Mouse (Mus musculus) limb, embryonic 12.5 days (tissue): ENCODE data around the gene Egln1. TPM values are rescaled to one million over a fixed set of nuclear protein-coding genes. Genes with fewer than 3 reads are reported as not detected.
A peak's percentile ranks its signal among the peaks of the same experiment; 100 is the strongest.

Experiments used
- ATAC-seq: fragments of 200-750 bp; cut with Nextera tagmentation; 2 replicates; pipeline ENCODE4 v1.8.0; 2017; ENCODE audit warnings: low read depth, moderate TSS enrichment; ENCODE audit not compliant: insufficient number of reproducible peaks, insufficient read depth, low FRiP score, low TSS enrichment
- H3K27ac ChIP-seq: fragments of 300-500 bp; sonication (generic); 2 replicates; pipeline ENCODE4 v1.5.1; 2016; ENCODE audit warnings: mild to moderate bottlenecking, moderate library complexity
- H3K27me3 ChIP-seq: fragments of 300-500 bp; sonication (generic); 2 replicates; pipeline ENCODE4 v1.6.1; 2016; ENCODE audit warnings: mild to moderate bottlenecking, moderate library complexity
- H3K36me3 ChIP-seq: fragments of 300-500 bp; sonication (generic); 2 replicates; pipeline ENCODE4 v1.6.1; 2016; ENCODE audit warnings: mild to moderate bottlenecking, moderate library complexity
- H3K4me1 ChIP-seq: fragments of 300-500 bp; sonication (generic); replicated peaks from 2 replicates; pipeline ENCODE4 v1.6.1; 2016
- H3K4me2 ChIP-seq: fragments of 300-500 bp; sonication (generic); 2 replicates; pipeline ENCODE4 v1.6.1; 2016; ENCODE audit warnings: mild to moderate bottlenecking, moderate library complexity
- H3K4me3 ChIP-seq: fragments of 300-500 bp; sonication (generic); replicated peaks from 2 replicates; pipeline ENCODE4 v1.5.1; 2016; ENCODE audit warnings: mild to moderate bottlenecking
- H3K9ac ChIP-seq: fragments of 300-500 bp; sonication (generic); replicated peaks from 2 replicates; pipeline ENCODE4 v1.6.1; 2016; ENCODE audit warnings: mild to moderate bottlenecking, moderate library complexity
- H3K9me3 ChIP-seq: fragments of 300-500 bp; sonication (generic); 2 replicates; pipeline ENCODE4 v1.6.1; 2016; ENCODE audit warnings: mild to moderate bottlenecking, moderate library complexity
- WGBS: fragments of 180-500 bp; shearing (Covaris S2); methylation state at CpG from one replicate; pipeline ENCODE4 v1.1.7; 2016; 5-methylcytosine and 5-hydroxymethylcytosine counted together
- polyA plus RNA-seq: library from polyadenylated mRNA; unstranded; fragments of >200 nt; fragmentation: Nextera tagmentation; extraction: Ambion mirVana; gene quantifications from 2 replicates; pipeline ENCODE4 v1.2.1, GENCODE M21; 2016

Egln1 gene
- polyA plus RNA-seq, 1 experiment from 2014 or later, result 13.0 TPM

DNA sequence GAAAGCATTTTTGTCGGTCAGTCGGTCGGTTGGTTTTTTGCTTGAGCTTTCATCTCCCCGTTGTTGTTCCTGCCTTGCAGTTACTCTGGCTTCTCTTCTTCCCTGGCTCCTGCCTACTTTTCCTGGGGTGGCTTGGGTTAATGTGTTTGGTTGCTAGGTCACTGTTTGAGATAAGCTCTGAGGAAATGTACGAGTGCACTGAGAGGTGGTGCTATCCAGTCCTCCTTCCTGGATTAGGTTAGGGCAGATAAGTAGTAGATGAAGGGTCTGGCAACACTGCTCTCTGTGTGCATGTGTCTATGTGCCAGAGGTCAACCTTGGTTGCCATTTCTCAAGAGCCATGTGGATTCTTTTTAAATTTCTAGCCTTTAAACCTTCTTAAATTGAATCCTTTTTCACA lies 76.4 kb downstream of the Egln1 start:
- WGBS, result 87% methylated on average over 5 of the region's 5 CpGs
- H3K9me3 ChIP-seq, result no peaks in the 10 kb centered on the region
- peaks cover 72% of the 10 kb centered on the region for H3K36me3 ChIP-seq
- no peak overlapping the region for H3K27ac ChIP-seq
- no peaks in the 10 kb centered on the region for H3K4me1 ChIP-seq
- no peaks in the 10 kb centered on the region for H3K27me3 ChIP-seq
- H3K4me2 ChIP-seq, result no peak overlapping the region
- ATAC-seq, result no peak
- H3K9ac ChIP-seq, result no peak overlapping the region
- H3K4me3 ChIP-seq, result no peak overlapping the region

- WGBS, result 94% methylated on average over 7 of the region's 7 CpGs
- ATAC-seq, result no peak
Measured at GRCm38 (mm10) chr8:124872081-124872480, 77.0 kb downstream of the Egln1 start.

GRCm38 (mm10) chr8:124871474-124871873 lies 77.7 kb downstream of the Egln1 start:
- 92% methylated on average over 7 of the region's 7 CpGs for WGBS
- Histone ChIP-seq H3K27ac (no peak overlapping the region), H3K4me2 (no peak overlapping the region), H3K4me1 (no peaks in the 10 kb centered on the region), H3K9ac (no peak overlapping the region), H3K36me3 (peaks cover 67% of the 10 kb centered on the region), H3K4me3 (no peak overlapping the region), H3K9me3 (no peaks in the 10 kb centered on the region), H3K27me3 (no peaks in the 10 kb centered on the region)
- no peak for ATAC-seq

More at GRCm38 (mm10) chr8:124872081-124872480, 77.0 kb downstream of the Egln1 start:
- Histone ChIP-seq H3K9me3 (no peaks in the 10 kb centered on the region), H3K36me3 (peaks cover 71% of the 10 kb centered on the region), H3K4me2 (no peak overlapping the region), H3K27ac (no peak overlapping the region), H3K4me1 (no peaks in the 10 kb centered on the region), H3K27me3 (no peaks in the 10 kb centered on the region), H3K9ac (no peak overlapping the region), H3K4me3 (no peak overlapping the region)

DNA sequence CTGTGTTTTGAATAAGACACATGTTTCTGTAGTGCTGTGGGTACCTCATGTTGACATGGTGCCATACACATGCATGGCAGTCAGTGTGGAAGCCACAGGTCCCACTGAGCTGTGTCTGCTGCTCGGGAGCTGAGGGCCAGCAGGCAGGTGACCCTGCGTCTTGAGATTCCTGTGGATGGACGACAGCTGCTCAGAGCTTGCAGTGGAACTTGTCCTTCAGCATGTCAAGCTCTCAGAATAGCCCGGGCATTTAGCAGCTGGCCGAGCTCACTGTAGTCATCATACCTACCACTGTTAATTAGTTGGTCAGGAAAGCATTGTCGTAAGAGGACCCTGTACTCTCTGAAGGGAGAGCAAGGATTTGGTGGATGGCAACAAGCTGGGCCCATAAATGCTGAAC lies 79.4 kb downstream of the Egln1 start:
- peaks cover 59% of the 10 kb centered on the region for H3K36me3 ChIP-seq
- no peaks in the 10 kb centered on the region for H3K27me3 ChIP-seq
- ATAC-seq, result no peak
- H3K4me3 ChIP-seq, result no peak overlapping the region
- H3K4me2 ChIP-seq, result no peak overlapping the region
- 75% methylated on average over 6 of the region's 6 CpGs for whole genome bisulfite sequencing
- no peaks in the 10 kb centered on the region for H3K4me1 ChIP-seq
- no peak overlapping the region for H3K9ac ChIP-seq
- no peak overlapping the region for H3K27ac ChIP-seq
- no peaks in the 10 kb centered on the region for H3K9me3 ChIP-seq

- 33% methylated on average over 2 of the region's 2 CpGs for WGBS
- H3K27me3 ChIP-seq, result no peaks in the 10 kb centered on the region
- H3K9me3 ChIP-seq, result no peaks in the 10 kb centered on the region
- no peak overlapping the region for H3K9ac ChIP-seq
- no peak for ATAC-seq
- H3K4me3 ChIP-seq, result no peak overlapping the region
- peaks cover 33% of the 10 kb centered on the region for H3K36me3 ChIP-seq
- peaks cover 9% of the 10 kb centered on the region for H3K4me1 ChIP-seq
- no peak overlapping the region for H3K4me2 ChIP-seq
- H3K27ac ChIP-seq, result no peak overlapping the region
Measured at GRCm38 (mm10) chr8:124867126-124867525, 82.0 kb downstream of the Egln1 start.

DNA sequence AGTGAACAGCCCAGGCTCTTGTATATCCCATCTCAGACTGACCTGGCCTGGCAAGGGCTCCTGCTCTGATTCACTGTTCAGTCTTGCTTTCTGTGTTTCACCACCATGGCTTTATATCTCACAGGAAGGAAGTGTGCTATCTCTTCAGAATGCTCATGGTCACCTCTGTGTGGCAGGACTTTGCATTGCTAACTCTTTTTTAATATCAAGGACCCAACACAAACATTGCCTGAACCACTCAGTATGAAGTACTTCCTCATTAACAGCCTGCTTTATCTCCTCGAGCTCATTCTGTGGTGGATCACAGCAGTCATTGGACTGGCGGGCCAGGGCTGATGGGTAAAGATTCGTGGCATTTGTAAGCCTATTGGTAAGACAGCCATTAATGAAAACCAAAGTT lies 82.5 kb downstream of the Egln1 start:
- Histone ChIP-seq H3K4me3 (no peak overlapping the region), H3K27me3 (no peaks in the 10 kb centered on the region), H3K4me2 (no peak overlapping the region), H3K36me3 (peaks cover 29% of the 10 kb centered on the region), H3K9me3 (no peaks in the 10 kb centered on the region), H3K27ac (no peak overlapping the region), H3K4me1 (peaks cover 12% of the 10 kb centered on the region), H3K9ac (no peak overlapping the region)
- 76% methylated on average over 3 of the region's 3 CpGs for WGBS
- no peak for ATAC-seq

DNA sequence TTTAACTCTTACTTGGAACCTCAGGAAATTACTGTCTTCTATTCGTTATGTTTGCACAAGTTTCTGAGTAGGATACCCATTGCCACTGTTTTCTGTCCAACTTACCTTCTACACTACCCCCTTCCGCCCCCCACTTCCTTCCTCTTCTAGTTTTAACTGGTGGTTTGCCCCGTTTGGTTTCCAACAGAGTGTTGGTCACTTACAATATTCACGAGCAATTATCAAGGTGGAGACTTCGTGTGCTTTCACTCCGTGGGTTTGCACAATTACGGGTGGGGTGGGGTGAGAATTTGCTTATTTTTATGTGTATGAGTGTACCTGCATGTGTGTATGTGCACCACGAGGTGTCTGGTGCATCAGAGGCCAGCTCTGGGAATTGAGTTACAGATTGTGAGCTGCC lies 85.4 kb downstream of the Egln1 start:
- Histone ChIP-seq H3K4me2 (peak overlapping the region; percentile 83), H3K27me3 (no peaks in the 10 kb centered on the region), H3K27ac (no peak overlapping the region), H3K36me3 (peaks cover 40% of the 10 kb centered on the region), H3K4me1 (peaks cover 12% of the 10 kb centered on the region), H3K4me3 (peak overlapping the region; percentile 70), H3K9me3 (no peaks in the 10 kb centered on the region), H3K9ac (peak overlapping the region; percentile 94)
- ATAC-seq, result no peak
- WGBS, result 16% methylated on average over 8 of the region's 8 CpGs

- Histone ChIP-seq H3K9ac (peak overlapping the region; percentile 94), H3K27me3 (no peaks in the 10 kb centered on the region), H3K4me2 (peak overlapping the region; percentile 83), H3K9me3 (no peaks in the 10 kb centered on the region), H3K4me3 (peak overlapping the region; percentile 70), H3K27ac (peak overlapping the region; percentile 92), H3K4me1 (peaks cover 12% of the 10 kb centered on the region), H3K36me3 (peaks cover 45% of the 10 kb centered on the region)
- peak; percentile 82 for ATAC-seq
- under 1% methylated on average over 33 of the region's 33 CpGs for WGBS
Measured at GRCm38 (mm10) chr8:124863163-124863677, 85.9 kb downstream of the Egln1 start.

DNA sequence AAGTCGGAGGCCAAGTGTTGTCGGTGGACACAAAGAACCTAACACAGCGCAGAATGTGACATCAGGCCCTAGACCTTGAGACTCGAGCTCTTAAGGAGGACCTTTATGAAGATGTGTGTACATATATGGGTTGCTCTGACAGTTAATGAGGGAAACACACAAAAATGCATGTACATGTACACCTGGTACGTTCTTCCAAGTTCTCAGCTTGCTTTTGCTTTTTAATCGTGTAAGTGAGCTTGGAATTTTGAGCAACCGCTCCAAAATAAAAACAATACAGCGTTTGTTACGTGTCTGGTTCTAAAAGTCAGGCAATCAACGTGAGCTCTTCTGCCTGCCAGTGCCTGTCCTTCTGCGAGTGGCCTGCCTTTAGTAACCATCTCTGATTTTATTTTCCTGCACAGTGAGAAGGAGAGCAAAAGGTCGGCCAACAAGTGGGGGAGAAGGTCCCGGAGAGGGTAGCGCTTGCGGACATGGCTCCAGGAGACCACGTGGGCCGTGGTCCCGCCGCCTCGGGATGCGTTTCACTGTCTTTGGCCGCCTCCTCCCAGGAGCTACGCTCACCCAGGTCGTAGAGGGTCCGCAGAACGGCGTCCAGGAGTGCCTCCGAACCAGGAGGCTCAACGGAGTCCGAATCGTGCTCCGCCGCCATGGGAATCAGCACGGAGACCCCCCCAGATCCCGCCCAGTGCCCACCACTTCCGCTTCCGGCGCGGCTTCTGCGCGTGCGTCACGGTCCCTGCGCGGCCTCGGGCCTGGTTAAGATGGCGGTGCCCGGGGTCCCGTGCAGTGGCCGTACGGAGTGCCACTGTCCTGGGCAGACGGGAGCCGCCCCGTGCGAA lies 86.6 kb downstream of the Egln1 start, which contains the start of the genes Gnpat and 2810004N23Rik:
Gnpat (plus strand) TSS at position 713 of the 842 bp plus-strand sequence.
2810004N23Rik (minus strand) TSS at position 800 of the 842 bp plus-strand sequence.
- Histone ChIP-seq H3K4me1 (peaks cover 12% of the 10 kb centered on the region), H3K9ac (peak within 1 kb of the TSS; percentile 94), H3K4me3 (peak within 1 kb of the TSS; percentile 70), H3K27ac (peak within 1 kb of the TSS; percentile 92), H3K27me3 (no peaks in the 10 kb centered on the region), H3K4me2 (peak within 1 kb of the TSS; percentile 83), H3K9me3 (no peaks in the 10 kb centered on the region), H3K36me3 (peaks cover 51% of the 10 kb centered on the region)
- peak; percentile 95 for ATAC-seq
- 2% methylated on average over 55 of the region's 55 CpGs for WGBS

GRCm38 (mm10) chr8:124860188-124860587 lies 88.9 kb downstream of the Egln1 start:
- H3K9me3 ChIP-seq, result peaks cover 19% of the 10 kb centered on the region; the same call in 1 of the 2 replicates
- H3K36me3 ChIP-seq, result peaks cover 60% of the 10 kb centered on the region
- peaks cover 12% of the 10 kb centered on the region for H3K4me1 ChIP-seq
- WGBS, result 85% methylated on average over 3 of the region's 3 CpGs
- no peak overlapping the region for H3K4me3 ChIP-seq
- ATAC-seq, result no peak
- H3K9ac ChIP-seq, result no peak overlapping the region
- no peaks in the 10 kb centered on the region for H3K27me3 ChIP-seq
- no peak overlapping the region for H3K4me2 ChIP-seq
- no peak overlapping the region for H3K27ac ChIP-seq

DNA sequence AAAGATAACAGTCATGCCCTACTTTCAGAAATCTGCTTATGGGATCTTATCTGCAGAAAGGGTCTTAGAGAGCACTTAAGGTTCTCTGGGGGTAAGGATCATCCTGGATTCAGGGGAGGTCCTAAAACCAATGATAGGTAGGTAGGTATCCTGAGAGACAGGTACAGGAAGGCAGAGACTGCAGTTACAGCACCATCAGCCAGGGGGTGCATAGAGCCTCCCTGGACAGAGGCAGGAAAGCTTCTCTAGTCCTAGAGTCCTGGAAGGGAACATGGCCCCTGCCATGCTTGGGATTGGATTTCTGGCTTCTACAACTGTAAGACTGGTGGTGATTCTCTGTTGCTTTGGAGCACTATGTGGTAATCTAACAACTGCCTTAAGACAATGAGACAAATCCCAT lies 89.7 kb downstream of the Egln1 start:
- no peak for ATAC-seq
- no peak overlapping the region for H3K9ac ChIP-seq
- peaks cover 19% of the 10 kb centered on the region; the same call in 1 of the 2 replicates for H3K9me3 ChIP-seq

More for the DNA sequence above, 89.7 kb downstream of the Egln1 start:
- Histone ChIP-seq H3K36me3 (peaks cover 66% of the 10 kb centered on the region), H3K4me2 (no peak overlapping the region), H3K27ac (no peak overlapping the region), H3K27me3 (no peaks in the 10 kb centered on the region), H3K4me3 (no peak overlapping the region), H3K4me1 (peaks cover 11% of the 10 kb centered on the region)
